In the genomic region with DNA sequence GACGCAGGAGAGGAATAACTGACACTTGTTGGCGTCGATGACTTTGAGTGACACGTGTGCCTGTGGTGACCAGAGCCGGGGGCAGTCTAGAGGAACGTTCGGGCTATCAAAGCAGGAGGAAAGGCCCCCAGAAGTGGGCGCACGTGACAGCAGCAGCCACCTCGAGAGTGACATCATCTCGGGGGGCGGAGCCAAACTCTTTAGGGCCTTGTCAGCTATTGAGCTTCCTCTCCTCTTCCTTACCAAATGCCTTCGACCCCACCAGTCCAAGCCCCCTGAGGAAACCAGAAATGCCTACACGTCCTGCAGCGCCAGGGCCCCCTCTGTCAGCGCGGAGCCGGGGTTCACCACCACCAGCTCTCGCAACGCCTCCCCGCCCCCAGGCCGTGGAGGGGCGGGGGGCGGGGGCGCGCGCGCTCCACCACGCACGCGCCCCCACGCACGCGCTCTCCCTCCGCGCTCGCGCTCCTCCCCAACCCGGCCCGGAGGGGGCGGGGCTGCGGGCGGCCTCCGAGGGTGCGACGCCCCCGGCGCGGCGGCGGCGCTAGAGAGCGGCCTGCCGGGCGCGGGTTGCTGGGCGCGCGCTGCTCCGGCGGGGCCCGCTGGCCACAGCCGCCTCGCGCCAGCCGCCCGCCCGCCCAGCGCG, we compare ENCODE assay signal across 8 mouse cellular contexts. TPM values are rescaled to one million over a fixed set of nuclear protein-coding genes. Genes with fewer than 3 reads are reported as not detected.
DNase-seq lines count a peak whose midpoint lies in the region; ATAC-seq lines count a peak whose summit lies in the region.

No protein-coding gene starts in this region.

- no peaks in the 10 kb centered on the region for H3K9me3 ChIP-seq in intestine, embryonic 16.5 days (ENCODE audit: control insufficient read depth, low read length)

- H3K4me3 ChIP-seq in intestine, embryonic 16.5 days (ENCODE audit: low read length), result peak overlapping the region; percentile 96

- intact Hi-C loops in left cerebral cortex, postnatal 25 days (cut with DNase I), result no loop called here

- H3K27me3 ChIP-seq in intestine, embryonic 16.5 days (replicated peaks; ENCODE audit: control insufficient read depth, insufficient read depth, low read length), result no peaks in the 10 kb centered on the region

- H3K27ac ChIP-seq in intestine, embryonic 16.5 days (ENCODE audit: low read length), result peak overlapping the region; percentile 84

- whole genome bisulfite sequencing in intestine, embryonic 16.5 days, result 2% methylated on average over 31 of the region's 70 CpGs

- H3K36me3 ChIP-seq in intestine, embryonic 16.5 days (ENCODE audit: control insufficient read depth, insufficient read depth, low read length), result no peaks in the 10 kb centered on the region

- peak overlapping the region; percentile 96 for H3K9ac ChIP-seq in intestine, embryonic 16.5 days (ENCODE audit: low read depth, low read length)

- ATAC-seq in intestine, embryonic 16.5 days, result peak; percentile 96

- H3K4me2 ChIP-seq in intestine, embryonic 16.5 days (ENCODE audit: low read depth, low read length), result peak overlapping the region; percentile 90

- H3K4me1 ChIP-seq in intestine, embryonic 16.5 days (ENCODE audit: control insufficient read depth, insufficient read depth, low read length), result 0 out of 2 replicates have a peak, but pooled peaks cover 5% of the 10 kb centered on the region

- DNase-seq in adrenal gland, adult 8-10 months, result peak; percentile 84
- DNase-seq in embryo, embryonic 11 days, result peak; percentile 95
- peak; percentile 89 to 91 for DNase-seq in gastrocnemius, postnatal 4 days (ENCODE audit: low spot score in 2 of 2)
- peak; percentile 91 to 92 for DNase-seq in left cerebral cortex, postnatal 25 days (ENCODE audit: low spot score in 2 of 2)
- DNase-seq in mesoderm, embryonic 11.5 days (ENCODE audit: low read depth, low spot score), result peak; percentile 93
- peak; percentile 90 for DNase-seq in right cerebral cortex, postnatal 25 days
- peak; percentile 79 to 80 for DNase-seq in urinary bladder, postnatal 36 days (ENCODE audit: low spot score in 2 of 2)

RNA-seq across cellular contexts. Expression of a gene that starts 0.4 kb away (rescaled TPM):
- 10 to 100 TPM; 14.7 to 22.8 (median 18.6) TPM for total RNA-seq in adrenal gland, adult 8-10 months (2022)
- total RNA-seq in gastrocnemius, postnatal 4 days (2021), result 10 to 100 TPM; 46.5 to 56.1 TPM
- 4.7 and 4.9 TPM in 2 replicates for polyA plus RNA-seq in intestine, embryonic 16.5 days (2015; fragmentation: Nextera tagmentation; extraction: Ambion mirVana)
- total RNA-seq in left cerebral cortex, postnatal 25 days (2021), result 100 to 1,000 TPM; 227 to 231 TPM

Comparison
In these comparisons a context has a peak if more than half of its experiments do, and no peak if none do; other contexts are left out.
1. Peak in every context shown above with its lines: DNase-seq, ATAC-seq, H3K4me3 ChIP-seq and H3K27ac ChIP-seq.